Mouse (Mus musculus) erythroblast, adult 5-6 weeks (primary cell): ENCODE measurements around the gene Olfr1344. TPM values are rescaled to one million over a fixed set of nuclear protein-coding genes. Genes with fewer than 3 reads are reported as not detected.

ENCODE experiments used
- total RNA-seq, 2 experiments: library from RNA; stranded (forward) in 1 of 2; stranded (reverse) in 1 of 2; fragments of 150-400 nt in 1 of 2; fragments of 200-764, 138-1000 nt in 1 of 2; gene quantifications; 2 replicates each; pipeline versions ENCODE4 v1.2.3 to v1.2.4; 2015 to 2017; ENCODE audit warnings: low replicate concordance in 2 of 2

Gene Olfr1344
- total RNA-seq, 2 experiments from 2014 or later = not detected

Other genes starting within 250 kb of the Olfr1344 start
- gene Galp, start 241.6 kb upstream of the Olfr1344 start, total RNA-seq (2015; ENCODE audit: low replicate concordance) = not detected in 2 replicates
- gene Galp, start 241.6 kb upstream of the Olfr1344 start, total RNA-seq (2017; ENCODE audit: low replicate concordance) = not detected in 2 replicates
- gene Zscan5b, start 216.4 kb upstream of the Olfr1344 start, total RNA-seq (2015; ENCODE audit: low replicate concordance) = not detected in 2 replicates
- not detected in 2 replicates for gene Zscan5b, start 216.4 kb upstream of the Olfr1344 start, total RNA-seq (2017; ENCODE audit: low replicate concordance)
- gene Epp13, start 186.0 kb upstream of the Olfr1344 start, total RNA-seq (2015; ENCODE audit: low replicate concordance) = not detected in 2 replicates
- not detected in 2 replicates for gene Epp13, start 186.0 kb upstream of the Olfr1344 start, total RNA-seq (2017; ENCODE audit: low replicate concordance)
- gene Zfp667, start 152.1 kb upstream of the Olfr1344 start, total RNA-seq (2015; ENCODE audit: low replicate concordance) = not detected in 2 replicates
- 0.09 and 0.84 TPM in 2 replicates for gene Zfp667, start 152.1 kb upstream of the Olfr1344 start, total RNA-seq (2017; ENCODE audit: low replicate concordance)
- gene Zfp583, start 107.4 kb upstream of the Olfr1344 start, total RNA-seq (2015; ENCODE audit: low replicate concordance) = not detected in 2 replicates
- gene Zfp583, start 107.4 kb upstream of the Olfr1344 start, total RNA-seq (2017; ENCODE audit: low replicate concordance) = not detected in 2 replicates
- gene Gm3854, start 94.9 kb upstream of the Olfr1344 start, total RNA-seq (2015; ENCODE audit: low replicate concordance) = not detected in 2 replicates
- not detected in 2 replicates for gene Gm3854, start 94.9 kb upstream of the Olfr1344 start, total RNA-seq (2017; ENCODE audit: low replicate concordance)
- gene Zfp78, start 75.4 kb upstream of the Olfr1344 start, total RNA-seq (2015; ENCODE audit: low replicate concordance) = not detected in 2 replicates
- 0.43 and 2.1 TPM in 2 replicates for gene Zfp78, start 75.4 kb upstream of the Olfr1344 start, total RNA-seq (2017; ENCODE audit: low replicate concordance)
- gene Zfp28, start 55.4 kb upstream of the Olfr1344 start, total RNA-seq (2015; ENCODE audit: low replicate concordance) = not detected in 2 replicates
- 9.6 TPM in 1 of 2 replicates, not detected in the other for gene Zfp28, start 55.4 kb upstream of the Olfr1344 start, total RNA-seq (2017; ENCODE audit: low replicate concordance)
- not detected in 2 replicates for gene Smim17, start 40.0 kb upstream of the Olfr1344 start, total RNA-seq (2015; ENCODE audit: low replicate concordance)
- gene Smim17, start 40.0 kb upstream of the Olfr1344 start, total RNA-seq (2017; ENCODE audit: low replicate concordance) = not detected in 2 replicates
- gene Gm20715, start 28.4 kb upstream of the Olfr1344 start, total RNA-seq (2015; ENCODE audit: low replicate concordance) = not detected in 2 replicates
- not detected in 2 replicates for gene Gm20715, start 28.4 kb upstream of the Olfr1344 start, total RNA-seq (2017; ENCODE audit: low replicate concordance)
- gene Olfr1336, start 17.5 kb downstream of the Olfr1344 start, total RNA-seq (2015; ENCODE audit: low replicate concordance) = not detected in 2 replicates
- not detected in 2 replicates for gene Olfr1336, start 17.5 kb downstream of the Olfr1344 start, total RNA-seq (2017; ENCODE audit: low replicate concordance)
- gene Olfr1346, start 28.4 kb downstream of the Olfr1344 start, total RNA-seq (2015; ENCODE audit: low replicate concordance) = not detected in 2 replicates
- gene Olfr1346, start 28.4 kb downstream of the Olfr1344 start, total RNA-seq (2017; ENCODE audit: low replicate concordance) = not detected in 2 replicates
- not detected in 2 replicates for gene Olfr5, start 48.3 kb downstream of the Olfr1344 start, total RNA-seq (2015; ENCODE audit: low replicate concordance)
- gene Olfr5, start 48.3 kb downstream of the Olfr1344 start, total RNA-seq (2017; ENCODE audit: low replicate concordance) = not detected in 2 replicates
- not detected in 2 replicates for gene Olfr1347, start 61.1 kb downstream of the Olfr1344 start, total RNA-seq (2015; ENCODE audit: low replicate concordance)
- gene Olfr1347, start 61.1 kb downstream of the Olfr1344 start, total RNA-seq (2017; ENCODE audit: low replicate concordance) = not detected in 2 replicates
- gene Olfr1348, start 70.1 kb downstream of the Olfr1344 start, total RNA-seq (2015; ENCODE audit: low replicate concordance) = not detected in 2 replicates
- not detected in 2 replicates for gene Olfr1348, start 70.1 kb downstream of the Olfr1344 start, total RNA-seq (2017; ENCODE audit: low replicate concordance)
- not detected in 2 replicates for gene Olfr1349, start 84.3 kb downstream of the Olfr1344 start, total RNA-seq (2015; ENCODE audit: low replicate concordance)
- gene Olfr1349, start 84.3 kb downstream of the Olfr1344 start, total RNA-seq (2017; ENCODE audit: low replicate concordance) = not detected in 2 replicates
- gene Olfr1350, start 126.2 kb downstream of the Olfr1344 start, total RNA-seq (2015; ENCODE audit: low replicate concordance) = not detected in 2 replicates
- not detected in 2 replicates for gene Olfr1350, start 126.2 kb downstream of the Olfr1344 start, total RNA-seq (2017; ENCODE audit: low replicate concordance)